Mouse (Mus musculus) adrenal gland, adult (tissue): ENCODE measurements around the gene Sumo3.

Experiments
- DNase-seq, 2 experiments: peaks; one replicate each; pipeline ENCODE4 v3.0.0; 2022 to 2023; ENCODE audit warnings: low spot score in 1 of 2; ENCODE audit not compliant: inconsistent age in 2 of 2

Sumo3 gene

GRCm38 (mm10) chr10:77623639-77624400 lies 17.9 kb downstream of the Sumo3 start:
- DNase-seq, result no peak

GRCm38 (mm10) chr10:77624570-77624995 lies 18.7 kb downstream of the Sumo3 start:
- DNase-seq, result peak in 1 of 2 experiments; percentile 21

- DNase-seq, result no peak
Observed at GRCm38 (mm10) chr10:77626036-77626435, 20.1 kb downstream of the Sumo3 start.

GRCm38 (mm10) chr10:77626591-77626990 lies 20.7 kb downstream of the Sumo3 start:
- DNase-seq, result no peak

GRCm38 (mm10) chr10:77627497-77627896 lies 21.6 kb downstream of the Sumo3 start:
- DNase-seq, result peak; percentile 77 to 92

- DNase-seq, result no peak
Observed at GRCm38 (mm10) chr10:77629163-77629562, 23.3 kb downstream of the Sumo3 start.

GRCm38 (mm10) chr10:77629970-77630369 lies 24.1 kb downstream of the Sumo3 start:
- DNase-seq, result no peak

GRCm38 (mm10) chr10:77634016-77634415 lies 28.1 kb downstream of the Sumo3 start:
- DNase-seq, result no peak

GRCm38 (mm10) chr10:77634452-77635231 lies 28.7 kb downstream of the Sumo3 start:
- no peak for DNase-seq

GRCm38 (mm10) chr10:77636234-77636922 lies 30.5 kb downstream of the Sumo3 start:
- DNase-seq, result no peak

GRCm38 (mm10) chr10:77638956-77639355 lies 33.1 kb downstream of the Sumo3 start:
- DNase-seq, result peak; percentile 27 to 48

- no peak for DNase-seq
Observed at GRCm38 (mm10) chr10:77643160-77643559, 37.3 kb downstream of the Sumo3 start.

GRCm38 (mm10) chr10:77645571-77645970 lies 39.7 kb downstream of the Sumo3 start:
- no peak for DNase-seq

- peak in 1 of 2 experiments; percentile 14 for DNase-seq
Observed at GRCm38 (mm10) chr10:77647461-77647860, 41.6 kb downstream of the Sumo3 start.

- DNase-seq, result no peak
Observed at GRCm38 (mm10) chr10:77647901-77648300, 42.0 kb downstream of the Sumo3 start.

GRCm38 (mm10) chr10:77652046-77652445 lies 46.1 kb downstream of the Sumo3 start:
- DNase-seq, result no peak

- no peak for DNase-seq
Observed at GRCm38 (mm10) chr10:77658286-77658994, 52.5 kb downstream of the Sumo3 start.

GRCm38 (mm10) chr10:77663949-77664665 lies 58.2 kb downstream of the Sumo3 start:
- no peak for DNase-seq

GRCm38 (mm10) chr10:77666342-77666741 lies 60.4 kb downstream of the Sumo3 start:
- DNase-seq, result no peak

GRCm38 (mm10) chr10:77667402-77667801 lies 61.5 kb downstream of the Sumo3 start:
- no peak for DNase-seq
